Comparison of ENCODE assay signal across 8 mouse cellular contexts in the genomic region with DNA sequence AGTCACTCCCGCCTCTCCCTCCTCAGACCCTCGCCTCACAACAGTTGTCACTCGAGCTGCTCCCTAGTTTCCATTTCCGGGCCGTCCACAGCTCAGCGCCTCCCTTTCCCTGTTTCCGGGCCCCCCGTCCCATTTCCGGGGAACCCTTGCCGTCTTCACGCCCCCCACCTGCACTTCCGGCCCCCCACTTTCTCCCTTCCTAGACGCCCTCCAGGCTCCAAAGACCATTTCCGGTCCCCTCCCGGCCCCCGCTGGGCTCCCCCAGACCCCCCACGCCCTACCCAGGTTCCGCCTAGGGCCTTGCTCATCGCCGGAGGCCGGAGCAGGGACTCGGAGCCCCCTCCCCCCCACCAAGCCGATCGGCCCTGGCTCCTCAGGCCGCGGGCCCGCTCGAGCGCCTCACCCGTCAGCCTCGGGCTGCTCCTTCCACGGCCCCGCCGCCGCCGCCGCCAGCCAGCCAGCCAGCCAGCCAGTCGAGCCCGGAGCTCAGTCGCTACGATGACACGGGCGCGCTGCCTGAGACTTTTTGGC. TPM values are rescaled to one million over a fixed set of nuclear protein-coding genes. Genes with fewer than 3 reads are reported as not detected.
DNase-seq lines count a peak whose midpoint lies in the region; ATAC-seq and TF ChIP-seq lines count a peak whose summit lies in the region.

No protein-coding gene starts in this region.

- no peak for TF ChIP-seq EP300 in CH12.LX (IDR thresholded peaks at IDR 0.05; ENCODE audit: low read length)
- TF ChIP-seq EP300 in lung, postnatal 0 days (IDR thresholded peaks at IDR 0.05) = no peak

- H3K27ac ChIP-seq in CH12.LX (ENCODE audit: insufficient read depth, low read depth) = peak overlapping the region; percentile 61; the same call in 1 of the 2 replicates
- peak overlapping the region; percentile 96 for H3K27ac ChIP-seq in forebrain, postnatal 0 days (ENCODE audit: low read depth, low read length)
- peak overlapping the region; percentile 99 for H3K27ac ChIP-seq in lung, postnatal 0 days (ENCODE audit: low read length)

- WGBS in forebrain, postnatal 0 days = 2% methylated on average over 41 of the region's 44 CpGs
- under 1% methylated on average over 35 of the region's 44 CpGs for WGBS in lung, postnatal 0 days

- dilution Hi-C loops in CH12.LX (cut with MboI; ENCODE audit: extremely low pct_ligation_motif_present, extremely low pct_unique_long_range_greater_than_20kb, low sequenced_read_pairs) = no loop called here

- no peak for TF ChIP-seq CTCF in CH12.LX (conservative IDR thresholded peaks at IDR 0.05 in 1 of 2, IDR thresholded peaks at IDR 0.05 in 1 of 2; ENCODE audit: low read depth in 2 of 2, low read length in 2 of 2)
- no peak for TF ChIP-seq CTCF in forebrain, postnatal 0 days (IDR thresholded peaks at IDR 0.05; ENCODE audit: low read depth)
- TF ChIP-seq CTCF in lung, postnatal 0 days (IDR thresholded peaks at IDR 0.05) = no peak

- peak; percentile 84 for ATAC-seq in forebrain, postnatal 0 days
- peak; percentile 52 for ATAC-seq in lung, postnatal 0 days

- peaks cover 49% of the 10 kb centered on the region for H3K79me2 ChIP-seq in CH12.LX (replicated peaks; ENCODE audit: control insufficient read depth, extremely low read depth, insufficient read depth, poor library complexity, severe bottlenecking)

- H3K4me3 ChIP-seq in CH12.LX (replicated peaks in 1 of 3; ENCODE audit: low read depth in 2 of 3, low read length in 2 of 3, poor library complexity in 1 of 3) = peak overlapping the region; percentile 70 to 84 (median 82)
- peak overlapping the region; percentile 98 for H3K4me3 ChIP-seq in forebrain, postnatal 0 days (ENCODE audit: low read depth, low read length)
- H3K4me3 ChIP-seq in lung, postnatal 0 days (ENCODE audit: low read depth, low read length) = peak overlapping the region; percentile 96

- DNase-seq in CH12.LX (ENCODE audit: extremely low read depth) = peak; percentile 38
- DNase-seq in c-Kit-positive CD71-positive TER-119-positive erythroid progenitor cells, embryonic 14.5 days (ENCODE audit: low spot score) = peak; percentile 45
- DNase-seq in forebrain, postnatal 0 days = peak; percentile 78
- DNase-seq in heart, postnatal 4 days = peak; percentile 74
- DNase-seq in layer of hippocampus, postnatal 10 days (ENCODE audit: low spot score in 2 of 2) = peak; percentile 74 to 79
- DNase-seq in lung, postnatal 0 days (ENCODE audit: low spot score) = peak; percentile 79
- DNase-seq in ovary, postnatal 10 days (ENCODE audit: low spot score) = peak; percentile 31
- DNase-seq in thymus, postnatal 0 days (ENCODE audit: low spot score) = peak; percentile 81

- H3K9me3 ChIP-seq in CH12.LX (replicated peaks; ENCODE audit: low read length) = no peaks in the 10 kb centered on the region
- H3K9me3 ChIP-seq in forebrain, postnatal 0 days (ENCODE audit: low read length) = no peaks in the 10 kb centered on the region
- no peaks in the 10 kb centered on the region for H3K9me3 ChIP-seq in lung, postnatal 0 days (ENCODE audit: low read length)

- H3K36me3 ChIP-seq in CH12.LX (replicated peaks in 1 of 2; ENCODE audit: control insufficient read depth in 1 of 2, insufficient read depth in 1 of 2, low read length in 1 of 2) = peaks cover 4 to 7% of the 10 kb centered on the region in 2 experiments
- H3K36me3 ChIP-seq in forebrain, postnatal 0 days (ENCODE audit: insufficient read depth) = no peaks in the 10 kb centered on the region
- H3K36me3 ChIP-seq in lung, postnatal 0 days (ENCODE audit: insufficient read depth, low read length) = no peaks in the 10 kb centered on the region

- 0 out of 2 replicates have a peak overlapping the region, but pooled peaks have one; percentile 83 for H3K4me2 ChIP-seq in CH12.LX (ENCODE audit: insufficient read depth, low read depth, poor library complexity, severe bottlenecking)
- H3K4me2 ChIP-seq in forebrain, postnatal 0 days (ENCODE audit: low read depth) = peak overlapping the region; percentile 73
- peak overlapping the region; percentile 82 for H3K4me2 ChIP-seq in lung, postnatal 0 days (replicated peaks; ENCODE audit: low read depth, low read length)

- no peaks in the 10 kb centered on the region for H3K27me3 ChIP-seq in CH12.LX (replicated peaks)
- no peaks in the 10 kb centered on the region for H3K27me3 ChIP-seq in forebrain, postnatal 0 days (ENCODE audit: insufficient read depth, low read length)
- no peaks in the 10 kb centered on the region for H3K27me3 ChIP-seq in lung, postnatal 0 days (replicated peaks; ENCODE audit: insufficient read depth, low read length)

- no peak for TF ChIP-seq POLR2A in CH12.LX (IDR thresholded peaks at IDR 0.05; ENCODE audit: low read depth, low read length)

- peaks cover 0 to 13% of the 10 kb centered on the region in 2 experiments; a peak in 2 of 4 replicates for H3K4me1 ChIP-seq in CH12.LX (ENCODE audit: control insufficient read depth in 1 of 2, insufficient read depth in 2 of 2)
- 0 out of 2 replicates have a peak, but pooled peaks cover 4% of the 10 kb centered on the region for H3K4me1 ChIP-seq in forebrain, postnatal 0 days (ENCODE audit: insufficient read depth)
- peaks cover 8% of the 10 kb centered on the region; the same call in 1 of the 2 replicates for H3K4me1 ChIP-seq in lung, postnatal 0 days (ENCODE audit: insufficient read depth, low read depth, low read length)

- H3K9ac ChIP-seq in CH12.LX (ENCODE audit: insufficient read depth, low read depth) = peak overlapping the region; percentile 99
- H3K9ac ChIP-seq in forebrain, postnatal 0 days = peak overlapping the region; percentile 91
- H3K9ac ChIP-seq in lung, postnatal 0 days (replicated peaks; ENCODE audit: low read depth) = peak overlapping the region; percentile 94

- in situ Hi-C loops in CH12.LX (cut with MboI; ENCODE audit: low pct_ligation_motif_present, low pct_unique_long_range_greater_than_20kb, low sequenced_read_pairs) = no loop called here

- no peak for TF ChIP-seq RAD21 in CH12.LX (IDR thresholded peaks at IDR 0.05; ENCODE audit: low read depth, low read length)

TF ChIP-seq in CH12.LX, 34 proteins besides CTCF, POLR2A, EP300 and RAD21:
- TF ChIP-seq JUN (IDR thresholded peaks at IDR 0.05; ENCODE audit: insufficient read depth, low read depth, low read length) (no peak), MXI1 (IDR thresholded peaks at IDR 0.05; ENCODE audit: low read depth, low read length) (peak; percentile 23; the same call in 1 of the 2 replicates), HCFC1 (IDR thresholded peaks at IDR 0.05; ENCODE audit: low read depth, low read length) (peak; percentile 69), TBP (conservative IDR thresholded peaks at IDR 0.05; ENCODE audit: low read depth, low read length) (no peak), MAZ (IDR thresholded peaks at IDR 0.05; ENCODE audit: low read depth, low read length) (peak; percentile 72; the same call in 1 of the 2 replicates), TCF12 (IDR thresholded peaks at IDR 0.05; ENCODE audit: low read depth, low read length) (0 out of 2 replicates have a peak, but pooled peaks have one; percentile 22), SMC3 (IDR thresholded peaks at IDR 0.05; ENCODE audit: low read depth, low read length) (no peak), ZNF384 (IDR thresholded peaks at IDR 0.05; ENCODE audit: low read depth, low read length) (no peak), IRF4 (IDR thresholded peaks at IDR 0.05; ENCODE audit: low read depth, low read length) (peak; percentile 44; the same call in 1 of the 2 replicates), ETS1 (conservative IDR thresholded peaks at IDR 0.05; ENCODE audit: low read depth, low read length) (no peak), PAX5 (IDR thresholded peaks at IDR 0.05; ENCODE audit: low read length) (no peak), POLR2AphosphoS2 (IDR thresholded peaks at IDR 0.05; ENCODE audit: low read depth, low read length) (no peak), SIN3A (IDR thresholded peaks at IDR 0.05; ENCODE audit: low read length) (no peak), ELF1 (IDR thresholded peaks at IDR 0.05; ENCODE audit: low read depth, low read length) (peak; percentile 78), KAT2A (IDR thresholded peaks at IDR 0.05; ENCODE audit: insufficient replicate concordance, low read length) (0 out of 2 replicates have a peak, but pooled peaks have one; percentile 23)

RNA-seq across cellular contexts. Expression of gene Fbxo36, which starts 1.0 kb away (rescaled TPM):
- total RNA-seq in CH12.LX (2012; rRNA removed) (2.5 and 3.2 TPM in 2 replicates), CH12.LX (2014; rRNA removed) (3.0 and 3.2 TPM in 2 replicates)
- 3.2 and 3.8 TPM in 2 replicates for polyA plus RNA-seq in CH12.LX (2012; ENCODE audit: insufficient read length, low read depth)
- total RNA-seq in forebrain, postnatal 0 days (2014; rRNA removed) = 2.3 and 3.1 TPM in 2 replicates
- 10.8 and 11.8 TPM in 2 replicates for polyA plus RNA-seq in forebrain, postnatal 0 days (2015; fragmentation: Nextera tagmentation; extraction: Ambion mirVana)
- 1 to 10 TPM; 1.4 to 2.4 TPM for total RNA-seq in heart, postnatal 4 days (2021)
- 1 to 10 TPM; 1.8 to 2.2 TPM for total RNA-seq in layer of hippocampus, postnatal 10 days (2021)
- polyA plus RNA-seq in lung, postnatal 0 days (2015; fragmentation: Nextera tagmentation; extraction: Ambion mirVana) = 23.6 and 24.1 TPM in 2 replicates
- 9.8 and 10.4 TPM in 2 replicates for polyA plus RNA-seq in thymus, postnatal 0 days (2015; fragmentation: Nextera tagmentation; extraction: Ambion mirVana)

RNA-seq across cellular contexts. Expression of gene Trip12, which starts 1.6 kb away (rescaled TPM):
- total RNA-seq in CH12.LX (2012; rRNA removed) (82.0 and 90.2 TPM in 2 replicates), CH12.LX (2014; rRNA removed) (75.6 and 78.2 TPM in 2 replicates)
- polyA plus RNA-seq in CH12.LX (2012; ENCODE audit: insufficient read length, low read depth) = 93.8 and 109 TPM in 2 replicates
- 106 and 126 TPM in 2 replicates for total RNA-seq in forebrain, postnatal 0 days (2014; rRNA removed)
- 13.7 and 26.0 TPM in 2 replicates for polyA plus RNA-seq in forebrain, postnatal 0 days (2015; fragmentation: Nextera tagmentation; extraction: Ambion mirVana)
- total RNA-seq in heart, postnatal 4 days (2021) = 100 to 1,000 TPM; 252 to 260 TPM
- 100 to 1,000 TPM; 191 to 197 TPM for total RNA-seq in layer of hippocampus, postnatal 10 days (2021)
- 26.6 and 31.2 TPM in 2 replicates for polyA plus RNA-seq in lung, postnatal 0 days (2015; fragmentation: Nextera tagmentation; extraction: Ambion mirVana)
- polyA plus RNA-seq in thymus, postnatal 0 days (2015; fragmentation: Nextera tagmentation; extraction: Ambion mirVana) = 54.7 and 64.9 TPM in 2 replicates

Comparison
In these comparisons a context has a peak if more than half of its experiments do, and no peak if none do; other contexts are left out.
1. Peak in every context shown above with its lines: DNase-seq, ATAC-seq, H3K4me3 ChIP-seq and H3K27ac ChIP-seq.
2. DNase-seq: peak in every context shown above with its lines; median percentile 81 in thymus, postnatal 0 days; 79 in lung, postnatal 0 days; 78 in forebrain, postnatal 0 days; 76 in layer of hippocampus, postnatal 10 days; 74 in heart, postnatal 4 days; 45 in c-Kit-positive CD71-positive TER-119-positive erythroid progenitor cells, embryonic 14.5 days; 38 in CH12.LX; 31 in ovary, postnatal 10 days.